ENCODE assay signal across 8 mouse cellular contexts in the genomic region with DNA sequence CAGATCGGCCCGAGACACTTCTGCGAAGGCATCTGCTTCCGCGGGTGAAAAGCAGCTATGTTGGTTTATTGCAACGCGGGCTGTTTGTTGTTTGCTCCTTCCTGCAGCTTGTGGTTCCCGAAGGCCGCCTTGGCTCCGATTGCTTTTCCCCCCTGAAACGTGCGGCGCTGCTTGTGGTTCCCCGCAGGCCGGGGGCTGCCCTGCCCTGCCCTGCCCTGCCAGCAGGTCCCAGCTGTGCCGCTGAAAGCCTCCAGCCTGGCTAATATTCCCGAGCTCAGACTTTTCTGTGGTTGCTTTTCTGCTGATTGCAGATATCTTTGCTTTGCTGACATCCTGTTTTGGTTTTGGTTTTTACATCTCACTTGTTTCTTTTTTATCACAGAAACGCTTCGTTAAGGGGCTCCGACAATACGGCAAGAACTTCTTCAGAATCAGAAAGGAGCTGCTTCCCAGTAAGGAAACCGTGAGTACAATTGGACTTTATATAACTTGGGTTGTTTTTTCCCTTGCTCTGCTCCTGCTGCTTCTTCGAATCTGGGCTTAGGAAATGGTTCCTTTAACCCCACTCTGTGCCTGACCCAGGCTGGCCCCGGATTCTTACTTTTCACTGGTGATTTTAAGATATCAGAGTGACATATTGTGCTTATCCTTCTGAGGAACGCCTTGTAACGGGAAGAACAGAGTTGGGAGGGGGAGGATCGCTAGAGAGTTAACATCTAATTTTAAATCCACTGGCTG.
DNase-seq lines count a peak whose midpoint lies in the region; ATAC-seq and TF ChIP-seq lines count a peak whose summit lies in the region.

No protein-coding gene starts in this region.

- H3K4me3 ChIP-seq in kidney, embryonic 14.5 days (ENCODE audit: low read length), result peak overlapping the region; percentile 61
- peak overlapping the region; percentile 76 to 84 for H3K4me3 ChIP-seq in ES-E14 (ENCODE audit: insufficient read depth in 1 of 2, low read depth in 1 of 2, low read length in 2 of 2, poor library complexity in 1 of 2, severe bottlenecking in 1 of 2)
- H3K4me3 ChIP-seq in embryonic facial prominence, embryonic 14.5 days (ENCODE audit: low read depth, low read length), result peak overlapping the region; percentile 90
- H3K4me3 ChIP-seq in limb, embryonic 10.5 days, result peak overlapping the region; percentile 90
- H3K4me3 ChIP-seq in midbrain, embryonic 10.5 days, result peak overlapping the region; percentile 88

- DNase-seq in kidney, adult 18-20 months, result no peak
- DNase-seq in ES-E14 (ENCODE audit: low read depth, low spot score), result no peak
- peak; percentile 77 for DNase-seq in embryonic facial prominence, embryonic 14.5 days (ENCODE audit: low spot score)
- peak; percentile 37 to 44 for DNase-seq in heart, postnatal 10 days
- DNase-seq in limb, embryonic 10.5 days (ENCODE audit: low spot score), result no peak
- DNase-seq in midbrain, embryonic 10.5 days (ENCODE audit: low spot score), result peak; percentile 79
- DNase-seq in thymus, postnatal 14 days, result peak; percentile 68

- H3K27ac ChIP-seq in kidney, embryonic 14.5 days (ENCODE audit: low read depth, low read length), result peak overlapping the region; percentile 85
- H3K27ac ChIP-seq in ES-E14 (ENCODE audit: insufficient read depth, low read depth, low read length, poor library complexity, severe bottlenecking), result no peak overlapping the region
- H3K27ac ChIP-seq in embryonic facial prominence, embryonic 14.5 days (replicated peaks; ENCODE audit: low read depth, low read length), result peak overlapping the region; percentile 92
- H3K27ac ChIP-seq in limb, embryonic 10.5 days, result peak overlapping the region; percentile 97
- H3K27ac ChIP-seq in midbrain, embryonic 10.5 days (replicated peaks), result peak overlapping the region; percentile 96

- no peak for ATAC-seq in kidney, embryonic 14.5 days (ENCODE audit: low FRiP score, low TSS enrichment)
- ATAC-seq in embryonic facial prominence, embryonic 14.5 days (ENCODE audit: low read depth), result peak; percentile 63

- under 1% methylated on average over 27 of the region's 27 CpGs for WGBS in kidney, embryonic 14.5 days
- WGBS in embryonic facial prominence, embryonic 14.5 days, result 1% methylated on average over 24 of the region's 27 CpGs
- 4% methylated on average over 27 of the region's 27 CpGs for WGBS in limb, embryonic 10.5 days
- WGBS in midbrain, embryonic 10.5 days, result 6% methylated on average over 27 of the region's 27 CpGs

- intact Hi-C loops in heart, postnatal 10 days (cut with DNase I), result loop anchor here (2.0 kb wide), 1 partner anchor 15 kb away; no protein-coding TSS in a partner anchor

- peaks cover 9% of the 10 kb centered on the region; the same call in 1 of the 2 replicates for H3K36me3 ChIP-seq in kidney, embryonic 14.5 days (ENCODE audit: control insufficient read depth, insufficient read depth, low read length)
- H3K36me3 ChIP-seq in ES-E14 (ENCODE audit: control insufficient read depth, insufficient read depth, low read length, poor library complexity, severe bottlenecking), result peaks cover 2% of the 10 kb centered on the region; the same call in 1 of the 2 replicates
- no peaks in the 10 kb centered on the region for H3K36me3 ChIP-seq in embryonic facial prominence, embryonic 14.5 days (ENCODE audit: control insufficient read depth, insufficient read depth, low read length)
- H3K36me3 ChIP-seq in limb, embryonic 10.5 days, result peaks cover 40% of the 10 kb centered on the region
- peaks cover 29% of the 10 kb centered on the region for H3K36me3 ChIP-seq in midbrain, embryonic 10.5 days

- peak overlapping the region; percentile 79 for H3K9ac ChIP-seq in kidney, embryonic 14.5 days (ENCODE audit: low read depth, low read length)
- peak overlapping the region; percentile 76 for H3K9ac ChIP-seq in ES-E14 (ENCODE audit: insufficient read depth, low read depth, low read length, poor library complexity, severe bottlenecking)
- H3K9ac ChIP-seq in embryonic facial prominence, embryonic 14.5 days (ENCODE audit: low read depth, low read length), result peak overlapping the region; percentile 94

- no peaks in the 10 kb centered on the region for H3K9me3 ChIP-seq in kidney, embryonic 14.5 days (ENCODE audit: control insufficient read depth, low read length)
- H3K9me3 ChIP-seq in ES-E14 (ENCODE audit: control insufficient read depth, insufficient read depth, low read depth, low read length), result no peaks in the 10 kb centered on the region
- no peaks in the 10 kb centered on the region for H3K9me3 ChIP-seq in embryonic facial prominence, embryonic 14.5 days (ENCODE audit: control insufficient read depth, low read length)
- H3K9me3 ChIP-seq in limb, embryonic 10.5 days (replicated peaks), result no peaks in the 10 kb centered on the region
- no peaks in the 10 kb centered on the region for H3K9me3 ChIP-seq in midbrain, embryonic 10.5 days (replicated peaks)

- no peaks in the 10 kb centered on the region for H3K27me3 ChIP-seq in kidney, embryonic 14.5 days (ENCODE audit: control insufficient read depth, insufficient read depth, low read length)
- H3K27me3 ChIP-seq in embryonic facial prominence, embryonic 14.5 days (replicated peaks; ENCODE audit: control insufficient read depth, insufficient read depth, low read length), result no peaks in the 10 kb centered on the region
- H3K27me3 ChIP-seq in limb, embryonic 10.5 days (ENCODE audit: low read depth, poor library complexity, severe bottlenecking), result no peaks in the 10 kb centered on the region
- no peaks in the 10 kb centered on the region for H3K27me3 ChIP-seq in midbrain, embryonic 10.5 days (ENCODE audit: low read depth, poor library complexity, severe bottlenecking)

- H3K4me1 ChIP-seq in kidney, embryonic 14.5 days (ENCODE audit: control insufficient read depth, insufficient read depth, low read length), result peaks cover 39% of the 10 kb centered on the region
- peaks cover 2 to 7% of the 10 kb centered on the region in 2 experiments; a peak in 2 of 4 replicates for H3K4me1 ChIP-seq in ES-E14 (ENCODE audit: control insufficient read depth in 2 of 2, insufficient read depth in 2 of 2, low read length in 2 of 2, poor library complexity in 1 of 2)
- peaks cover 26% of the 10 kb centered on the region for H3K4me1 ChIP-seq in embryonic facial prominence, embryonic 14.5 days (ENCODE audit: control insufficient read depth, insufficient read depth, low read length)
- H3K4me1 ChIP-seq in limb, embryonic 10.5 days, result peaks cover 43% of the 10 kb centered on the region
- peaks cover 40% of the 10 kb centered on the region for H3K4me1 ChIP-seq in midbrain, embryonic 10.5 days

- peak overlapping the region; percentile 82 for H3K4me2 ChIP-seq in kidney, embryonic 14.5 days (replicated peaks; ENCODE audit: low read depth, low read length)
- H3K4me2 ChIP-seq in embryonic facial prominence, embryonic 14.5 days (ENCODE audit: low read depth, low read length), result peak overlapping the region; percentile 85

- in situ Hi-C loops in ES-E14 (cut with MboI; ENCODE audit: low sequenced_read_pairs in 2 of 2, unreplicated experiment in 2 of 2), result no loop called here

TF ChIP-seq in ES-E14, 5 proteins besides CTCF, POLR2A, EP300 and RAD21:
- TF ChIP-seq ZC3H11A (IDR thresholded peaks at IDR 0.05; ENCODE audit: borderline replicate concordance, low read depth, low read length) (no peak), CHD2 (IDR thresholded peaks at IDR 0.05; ENCODE audit: low read depth, low read length) (no peak), ZNF384 (IDR thresholded peaks at IDR 0.05; ENCODE audit: low read depth, low read length) (no peak), HCFC1 (IDR thresholded peaks at IDR 0.05; ENCODE audit: borderline replicate concordance, insufficient read depth, low read length) (no peak), MAFK (IDR thresholded peaks at IDR 0.05; ENCODE audit: insufficient read depth, low read depth, low read length) (no peak)

Comparison
In these comparisons a context has a peak if more than half of its experiments do, and no peak if none do; other contexts are left out.
1. DNase-seq: peak in embryonic facial prominence, embryonic 14.5 days (single experiment), heart, postnatal 10 days (2 of 2), midbrain, embryonic 10.5 days (single experiment) and thymus, postnatal 14 days (single experiment); none in kidney, adult 18-20 months (single experiment), ES-E14 (single experiment) and limb, embryonic 10.5 days (single experiment).
2. Peak in every context shown above with its lines, with median percentiles within 50 percentile points of each other: H3K4me3 ChIP-seq and H3K9ac ChIP-seq.